Mouse (Mus musculus): ENCODE measurements at regions not wholly inside any gene's neighbourhood (a gene's known extent, or its start where the extent isn't known, plus 50 kb on each side); places are given as distances from the start of the nearest gene placed in this dataset.

- no peak for DNase-seq
These were observed 270.1 kb downstream of the Cog6 start for GRCm38 (mm10) chr3:52746917-52747316.

DNA sequence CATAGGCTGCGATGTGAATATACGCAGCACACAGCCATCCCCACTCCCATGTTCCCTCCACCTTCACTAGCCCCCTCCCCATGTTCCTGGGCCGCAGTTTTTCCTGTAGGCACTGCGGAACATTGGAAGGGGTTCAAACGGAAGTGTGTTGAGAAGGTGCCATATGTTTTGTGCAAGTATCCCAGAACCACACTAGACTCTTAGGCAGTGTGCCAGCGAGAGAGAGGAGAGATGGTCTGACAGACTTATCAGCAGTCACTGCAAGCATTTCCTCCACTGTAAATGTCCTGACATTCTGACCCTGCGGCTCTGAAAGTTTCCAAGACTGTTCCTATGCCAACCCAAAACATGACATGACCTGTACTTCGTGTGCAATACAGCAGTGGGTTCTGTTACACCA lies 272.7 kb downstream of the Cog6 start:
- DNase-seq, result peak; percentile 15

DNA sequence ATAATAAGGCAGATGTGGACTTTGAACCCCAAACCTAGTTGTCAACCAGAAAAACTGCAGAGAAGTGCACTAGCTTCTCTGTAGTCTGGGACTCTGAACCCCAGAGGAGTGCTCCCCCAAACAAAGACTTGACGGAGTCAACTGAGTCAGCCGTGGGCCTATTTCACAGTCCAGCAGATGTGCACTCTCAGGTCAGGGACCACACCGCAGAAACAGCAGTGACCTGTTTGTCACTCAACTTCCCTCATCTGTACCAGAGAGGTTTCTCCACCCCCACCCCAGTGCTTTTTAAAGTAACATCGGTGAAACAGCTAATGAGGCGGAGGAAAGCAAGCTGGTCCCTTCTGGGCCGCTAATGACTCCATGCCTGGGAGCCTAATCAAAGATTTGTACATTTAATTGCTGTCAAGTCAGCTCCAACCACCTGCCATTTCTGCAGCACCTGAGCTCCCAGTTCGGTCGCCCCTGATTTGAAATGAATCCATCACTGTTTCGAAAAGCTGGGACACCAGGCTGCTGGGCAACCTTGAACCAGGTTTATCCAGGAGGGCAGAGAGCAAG lies 276.5 kb downstream of the Cog6 start:
- no peak for DNase-seq

DNA sequence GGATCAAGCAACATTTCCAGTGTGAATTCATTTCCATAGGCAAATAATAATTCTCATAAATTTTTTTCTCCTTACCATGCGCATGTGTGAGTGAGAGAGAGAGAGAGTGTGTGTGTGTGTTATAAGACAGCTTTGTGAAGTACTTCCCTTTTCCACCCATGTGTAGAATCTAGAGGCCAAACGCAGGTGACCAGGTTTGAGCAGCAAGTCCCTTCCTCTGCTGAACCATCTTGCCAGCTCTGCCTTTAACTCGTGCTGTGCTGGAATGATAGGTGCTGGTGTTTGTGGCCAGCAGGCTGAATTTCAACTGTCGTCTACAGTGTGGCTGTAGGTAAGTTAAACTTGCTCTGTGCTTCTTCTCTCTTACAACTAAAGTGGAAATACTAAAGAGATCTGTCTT lies 277.5 kb downstream of the Cog6 start:
- DNase-seq, result no peak

- DNase-seq, result no peak
These were observed 278.7 kb downstream of the Cog6 start for GRCm38 (mm10) chr3:52738386-52738785.

- DNase-seq, result no peak
These were observed 281.1 kb downstream of the Cog6 start for GRCm38 (mm10) chr3:52735939-52736338.

- no peak for DNase-seq
These were observed 285.1 kb downstream of the Cog6 start for GRCm38 (mm10) chr3:52731941-52732340.

GRCm38 (mm10) chr3:52731491-52731890 lies 285.5 kb downstream of the Cog6 start:
- no peak for DNase-seq

DNA sequence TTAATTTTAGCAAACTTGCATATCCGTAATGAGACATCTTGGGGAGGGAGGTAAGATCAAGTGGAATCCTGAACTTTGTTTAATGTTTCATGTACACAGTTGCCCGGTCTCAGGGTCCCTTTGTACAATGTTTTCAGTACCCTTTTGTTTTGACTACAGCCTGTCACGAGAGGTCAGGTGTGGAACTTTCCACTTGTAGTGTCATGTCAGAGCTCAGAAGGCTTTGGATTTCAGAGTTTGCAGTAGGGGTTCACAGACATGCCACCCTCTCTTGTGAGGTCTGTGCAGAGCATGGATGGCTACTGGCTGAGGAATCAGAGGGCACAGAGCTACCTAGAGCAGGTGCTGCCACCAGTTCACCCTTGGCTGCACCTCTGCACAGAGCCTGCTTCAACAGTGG lies 287.3 kb downstream of the Cog6 start:
- DNase-seq, result no peak

GRCm38 (mm10) chr3:52728860-52729259 lies 288.2 kb downstream of the Cog6 start:
- DNase-seq, result no peak

GRCm38 (mm10) chr3:52728426-52728825 lies 288.6 kb downstream of the Cog6 start:
- no peak for DNase-seq

GRCm38 (mm10) chr3:52724354-52724753 lies 292.7 kb downstream of the Cog6 start:
- no peak for DNase-seq

DNA sequence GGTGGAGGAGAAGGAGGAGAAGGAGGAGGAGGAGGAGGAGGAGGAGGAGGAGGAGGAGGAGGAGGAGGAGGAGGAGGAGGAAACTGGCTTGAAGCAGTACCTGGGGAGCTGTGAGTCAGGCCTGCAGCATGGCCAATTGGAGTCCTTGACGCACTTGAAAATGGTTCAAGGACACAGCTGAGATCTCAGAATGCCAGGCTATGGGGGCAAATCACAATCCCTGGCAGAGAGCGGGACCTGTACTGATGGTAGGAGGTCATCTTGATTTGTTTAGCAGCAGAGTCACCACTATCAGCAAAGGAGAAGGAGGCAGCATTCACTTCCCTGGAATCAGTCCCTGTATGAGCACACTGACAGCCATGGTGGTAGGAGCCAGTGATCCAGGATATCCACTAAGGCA lies 294.1 kb downstream of the Cog6 start:
- no peak for DNase-seq

- no peak for DNase-seq
These were observed 297.9 kb downstream of the Cog6 start for GRCm38 (mm10) chr3:52719181-52719580.

- no peak for DNase-seq
These were observed 299.7 kb downstream of the Cog6 start for GRCm38 (mm10) chr3:52717324-52717723.

DNA sequence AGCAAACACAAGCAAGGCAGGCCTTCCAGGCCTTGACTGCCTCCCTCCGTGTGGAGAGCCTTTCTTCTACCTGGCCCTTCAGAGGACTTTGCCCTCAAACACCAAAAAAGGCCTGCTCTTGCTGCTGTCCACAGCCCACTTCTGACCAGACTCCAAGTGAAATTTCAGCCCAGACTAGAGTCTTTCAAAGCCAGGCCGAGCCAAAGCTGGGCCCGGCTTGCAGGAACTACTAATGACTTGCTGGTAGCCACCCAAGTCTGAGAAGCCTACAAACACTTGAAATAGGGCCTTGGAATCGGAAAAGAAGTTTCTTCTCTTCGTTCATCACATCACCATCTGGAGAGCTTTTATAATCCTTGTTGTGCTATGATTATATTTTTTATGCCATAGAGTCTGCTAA lies 304.9 kb downstream of the Cog6 start:
- DNase-seq, result no peak

GRCm38 (mm10) chr3:52711133-52711532 lies 305.9 kb downstream of the Cog6 start:
- DNase-seq, result no peak

DNA sequence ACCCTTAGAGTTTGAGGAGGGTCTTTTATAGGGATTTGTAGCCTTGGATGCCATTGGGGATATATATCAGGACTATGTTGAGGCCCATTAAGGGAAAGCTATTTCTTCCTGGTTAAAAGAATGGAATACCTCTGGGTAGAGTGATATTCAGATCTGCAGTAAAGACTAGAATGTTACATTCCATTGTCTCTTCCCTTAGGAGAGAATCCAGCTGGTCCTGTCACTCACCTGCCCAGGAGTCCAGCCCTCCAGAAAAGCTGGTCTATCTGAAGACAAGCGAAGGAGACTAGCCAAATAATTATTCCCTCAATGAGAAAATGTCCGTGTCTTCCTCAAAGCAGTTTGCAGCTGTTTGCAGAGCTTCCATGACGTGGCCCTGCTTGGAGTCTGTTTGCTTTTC lies 308.3 kb downstream of the Cog6 start:
- no peak for DNase-seq

DNA sequence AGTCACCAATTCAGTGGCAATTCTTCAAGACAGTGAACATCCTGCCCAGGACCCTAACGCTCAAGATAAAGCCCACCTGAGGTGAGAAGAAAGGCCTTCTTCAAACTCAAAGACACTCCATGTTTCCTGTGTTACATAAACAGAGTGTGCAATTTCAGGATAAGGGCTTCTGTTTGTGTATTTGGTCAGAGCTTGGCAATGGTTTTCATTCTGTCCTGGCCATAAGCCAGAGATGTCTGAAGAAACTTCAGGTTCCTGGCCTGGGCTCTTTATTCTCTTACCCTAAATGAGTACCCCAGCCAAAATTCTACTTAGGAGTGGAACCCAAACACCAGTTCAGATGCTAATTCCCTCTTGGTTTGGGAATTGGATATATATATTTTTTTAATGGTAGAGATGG lies 308.7 kb downstream of the Cog6 start:
- no peak for DNase-seq

DNA sequence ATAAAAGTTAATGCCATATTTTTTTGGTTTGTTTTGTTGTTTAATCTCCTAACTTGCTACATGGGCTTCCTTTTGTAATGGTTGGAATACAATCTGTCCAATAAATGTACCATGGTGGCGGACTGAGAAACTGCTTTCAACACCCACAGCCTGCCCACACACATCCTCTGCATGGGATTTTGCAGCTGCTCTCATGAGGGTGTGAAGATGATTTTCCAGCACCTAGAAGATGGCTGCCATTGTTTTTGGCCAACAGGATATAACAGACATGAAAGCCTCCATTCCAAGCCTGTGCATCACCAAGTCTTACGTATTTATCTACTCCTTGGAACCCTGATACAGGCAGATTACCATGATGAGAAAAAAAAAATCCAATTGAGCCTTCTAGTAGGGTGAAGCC lies 310.4 kb downstream of the Cog6 start:
- no peak for DNase-seq

DNA sequence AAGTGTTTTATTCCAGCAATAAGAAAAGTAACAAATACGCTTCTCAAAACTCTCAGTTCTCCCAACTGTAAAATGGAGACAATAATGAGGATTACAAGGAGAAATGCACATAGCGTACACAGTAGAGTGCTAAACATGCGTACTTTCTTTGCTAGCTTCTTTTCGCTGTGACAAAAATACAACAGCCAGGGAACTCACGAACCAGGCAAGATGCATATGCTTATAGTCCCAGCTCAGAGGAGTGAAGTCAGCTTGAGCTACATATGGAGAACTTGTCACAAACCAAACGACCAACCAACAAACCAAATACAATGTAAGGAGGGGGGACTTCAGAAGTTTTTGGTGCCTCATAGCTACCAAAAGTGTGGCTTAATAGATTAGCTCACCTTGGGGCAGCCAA lies 313.3 kb downstream of the Cog6 start:
- no peak for DNase-seq

- no peak for DNase-seq
These were observed 314.1 kb downstream of the Cog6 start for GRCm38 (mm10) chr3:52702962-52703361.

GRCm38 (mm10) chr3:52701601-52702000 lies 315.4 kb downstream of the Cog6 start:
- DNase-seq, result no peak

DNA sequence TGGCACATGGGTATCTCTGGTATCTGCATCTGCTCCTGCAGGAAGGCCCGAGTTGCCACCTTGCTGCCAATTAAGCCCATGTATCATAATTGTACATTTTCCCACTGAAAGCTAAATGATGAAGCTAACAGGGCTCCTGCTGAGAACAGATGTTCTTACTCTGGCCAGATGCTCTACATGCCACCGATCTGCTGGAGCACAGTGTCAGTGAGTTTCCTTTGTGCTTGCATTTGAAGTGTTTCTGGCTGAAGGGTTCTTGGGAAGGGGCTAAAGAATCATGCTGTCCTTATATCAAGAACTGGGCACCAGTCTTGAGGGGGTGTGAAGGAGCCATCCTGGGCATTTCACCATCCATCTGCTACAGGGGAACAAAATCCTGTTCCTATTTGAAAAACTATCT lies 323.2 kb downstream of the Cog6 start:
- no peak for DNase-seq

DNA sequence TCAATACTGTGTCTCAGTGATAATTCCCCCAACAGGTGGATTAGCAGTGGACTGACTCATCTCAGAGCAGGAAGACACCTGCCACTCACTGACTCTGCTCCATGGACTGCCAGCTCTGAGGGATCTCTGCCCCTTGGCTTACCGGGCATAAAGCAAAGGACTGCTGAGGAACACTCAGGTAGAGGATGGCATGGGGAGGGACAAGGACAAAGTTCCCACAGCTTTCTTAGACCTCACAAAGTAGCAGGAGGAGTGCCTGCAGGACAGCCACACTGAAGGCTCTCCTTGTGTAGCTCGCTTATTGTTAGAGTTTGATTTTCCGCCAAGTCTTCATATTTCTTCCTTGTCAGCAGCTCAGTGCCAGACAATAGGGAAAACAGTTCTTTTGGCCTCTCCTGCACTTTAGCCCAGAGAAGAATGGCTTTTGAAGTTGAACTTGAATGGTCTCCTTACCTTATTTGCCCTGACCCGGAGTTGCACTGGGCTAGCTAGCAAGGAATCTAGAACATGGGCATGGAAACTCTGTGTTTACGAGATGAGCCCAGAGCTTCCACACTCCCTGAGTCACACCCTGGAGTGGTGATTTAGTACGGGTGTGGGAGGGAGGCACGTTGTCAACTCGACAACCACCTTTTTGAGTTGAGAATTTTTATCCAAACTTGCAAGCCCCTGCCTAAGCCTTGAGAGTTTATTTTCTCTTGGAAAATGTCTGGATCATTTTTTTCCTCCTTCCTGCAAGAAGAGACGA lies 331.4 kb downstream of the Cog6 start:
- no peak for DNase-seq
